Mouse (Mus musculus) urinary bladder, postnatal 25 days (tissue): ENCODE results near the gene Sgsm2.
A peak's percentile ranks its signal among the peaks of the same experiment; 100 is the strongest.

ENCODE experiments used
- DNase-seq: peaks from one replicate; pipeline ENCODE4 v3.0.0; 2022; ENCODE audit warnings: low spot score

The Sgsm2 gene

GRCm38 (mm10) chr11:74881979-74882378 lies 14.9 kb downstream of the Sgsm2 start:
- DNase-seq = no peak

- DNase-seq = no peak
These were observed 15.9 kb downstream of the Sgsm2 start for GRCm38 (mm10) chr11:74880999-74881398.

GRCm38 (mm10) chr11:74876801-74877200 lies 20.1 kb downstream of the Sgsm2 start:
- no peak for DNase-seq

- DNase-seq = no peak
These were observed 22.2 kb downstream of the Sgsm2 start for GRCm38 (mm10) chr11:74874630-74875029.

- DNase-seq = peak; percentile 35
These were observed 25.8 kb downstream of the Sgsm2 start for GRCm38 (mm10) chr11:74870991-74871622.

GRCm38 (mm10) chr11:74870544-74870943 lies 26.3 kb downstream of the Sgsm2 start:
- DNase-seq = no peak

GRCm38 (mm10) chr11:74869603-74870002 lies 27.3 kb downstream of the Sgsm2 start:
- no peak for DNase-seq

GRCm38 (mm10) chr11:74868046-74868760 lies 28.7 kb downstream of the Sgsm2 start:
- DNase-seq = no peak

GRCm38 (mm10) chr11:74867181-74867580 lies 29.7 kb downstream of the Sgsm2 start:
- no peak for DNase-seq

- DNase-seq = peak; percentile 60
These were observed 30.2 kb downstream of the Sgsm2 start for GRCm38 (mm10) chr11:74866640-74867039.

GRCm38 (mm10) chr11:74865252-74865651 lies 31.6 kb downstream of the Sgsm2 start:
- no peak for DNase-seq

GRCm38 (mm10) chr11:74864421-74864820 lies 32.4 kb downstream of the Sgsm2 start:
- DNase-seq = no peak

GRCm38 (mm10) chr11:74863471-74863870 lies 33.4 kb downstream of the Sgsm2 start:
- no peak for DNase-seq

- DNase-seq = no peak
These were observed 34.7 kb downstream of the Sgsm2 start for GRCm38 (mm10) chr11:74862129-74862528.

GRCm38 (mm10) chr11:74857756-74858155 lies 39.1 kb downstream of the Sgsm2 start:
- DNase-seq = no peak

- no peak for DNase-seq
These were observed 45.7 kb downstream of the Sgsm2 start for GRCm38 (mm10) chr11:74850998-74851661.

- peak; percentile 59 for DNase-seq
These were observed 48.8 kb downstream of the Sgsm2 start for GRCm38 (mm10) chr11:74847919-74848521.

GRCm38 (mm10) chr11:74845784-74846183 lies 51.1 kb downstream of the Sgsm2 start:
- DNase-seq = no peak

GRCm38 (mm10) chr11:74843761-74844160 lies 53.1 kb downstream of the Sgsm2 start:
- DNase-seq = no peak

GRCm38 (mm10) chr11:74843435-74843714 lies 53.5 kb downstream of the Sgsm2 start:
- no peak for DNase-seq

GRCm38 (mm10) chr11:74842656-74843434 lies 54.0 kb downstream of the Sgsm2 start:
- DNase-seq = no peak

- DNase-seq = no peak
These were observed 54.8 kb downstream of the Sgsm2 start for GRCm38 (mm10) chr11:74842045-74842444.
